ENCODE assay signal across 12 mouse cellular contexts in the genomic region with DNA sequence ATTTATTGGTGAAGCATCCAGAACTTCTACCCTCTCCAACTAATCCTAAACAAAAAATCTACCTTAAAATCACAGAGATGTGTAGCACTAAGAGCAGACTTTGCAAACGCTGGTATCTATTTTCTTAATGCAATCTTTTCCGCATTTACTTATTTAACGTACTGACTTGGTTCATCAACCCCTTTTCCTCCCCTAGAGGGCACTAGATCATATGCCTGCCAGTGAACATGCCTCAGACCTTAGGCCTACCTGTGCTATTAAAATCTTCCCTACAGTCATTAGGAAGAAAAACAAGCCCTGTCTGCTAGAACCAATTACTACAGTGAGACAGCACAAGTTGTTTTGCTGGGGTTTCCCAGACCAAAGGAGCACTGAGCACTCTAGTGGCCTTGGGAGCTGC.
DNase-seq lines count a peak whose midpoint lies in the region; ATAC-seq and TF ChIP-seq lines count a peak whose summit lies in the region.
"Had no signal": no experiment of that assay in that cellular context is flagged by ENCODE, and none has a peak within 500 bp of the region (broad histone marks: within the 10 kb centered on the region; RNA-seq: fewer than 3 reads in every experiment).

No protein-coding gene starts in this region.

- 67% methylated on average over 3 of the region's 3 CpGs for WGBS in intestine, postnatal 0 days
- 71% methylated on average over 3 of the region's 3 CpGs for WGBS in intestine, embryonic 15.5 days

- no peak overlapping the region for H3K27ac ChIP-seq in intestine, postnatal 0 days (ENCODE audit: low read depth, low read length)
- H3K27ac ChIP-seq in intestine, embryonic 15.5 days, result no peak overlapping the region
- H3K27ac ChIP-seq: embryonic facial prominence, embryonic 15.5 days; liver, embryonic 15.5 days had no signal

- ATAC-seq in intestine, postnatal 0 days, result no peak
- no peak for ATAC-seq in intestine, embryonic 15.5 days

- peak; percentile 17 for DNase-seq in cerebellum, adult 9-10 months
- no peak for DNase-seq in cerebellum, adult 11-12 months
- peak; percentile 14 for DNase-seq in lung, postnatal 36 days
- no peak for DNase-seq in lung, postnatal 25 days (ENCODE audit: low spot score)
- DNase-seq in embryo, embryonic 11 days, result peak; percentile 11
- no peak for DNase-seq in spleen, adult 12 weeks (ENCODE audit: low spot score)
- DNase-seq: heart, postnatal 14 days; thymus, postnatal 36 days had no signal

- peak; percentile 59 for TF ChIP-seq CTCF in intestine, postnatal 0 days (IDR thresholded peaks at IDR 0.05; ENCODE audit: low read depth)

- no peaks in the 10 kb centered on the region for H3K36me3 ChIP-seq in intestine, postnatal 0 days (ENCODE audit: control insufficient read depth, insufficient read depth)
- no peaks in the 10 kb centered on the region for H3K36me3 ChIP-seq in intestine, embryonic 15.5 days
- H3K36me3 ChIP-seq: embryonic facial prominence, embryonic 15.5 days; liver, embryonic 15.5 days had no signal

- H3K9ac ChIP-seq in intestine, postnatal 0 days (ENCODE audit: low read depth, low read length), result no peak overlapping the region
- H3K9ac ChIP-seq in intestine, embryonic 15.5 days, result no peak overlapping the region
- H3K9ac ChIP-seq: embryonic facial prominence, embryonic 15.5 days; liver, embryonic 15.5 days had no signal

- H3K4me2 ChIP-seq in intestine, postnatal 0 days (replicated peaks; ENCODE audit: low read depth), result no peak overlapping the region
- H3K4me2 ChIP-seq in intestine, embryonic 15.5 days (replicated peaks), result no peak overlapping the region
- H3K4me2 ChIP-seq: embryonic facial prominence, embryonic 15.5 days; liver, embryonic 15.5 days had no signal

- H3K4me1 ChIP-seq in intestine, postnatal 0 days (replicated peaks; ENCODE audit: control insufficient read depth, insufficient read depth, low read length), result no peaks in the 10 kb centered on the region
- no peaks in the 10 kb centered on the region for H3K4me1 ChIP-seq in intestine, embryonic 15.5 days (replicated peaks)
- H3K4me1 ChIP-seq: embryonic facial prominence, embryonic 15.5 days; liver, embryonic 15.5 days had no signal

- H3K27me3 ChIP-seq in intestine, postnatal 0 days (replicated peaks; ENCODE audit: control insufficient read depth, insufficient read depth, low read length), result no peaks in the 10 kb centered on the region
- H3K27me3 ChIP-seq in intestine, embryonic 15.5 days (replicated peaks), result no peaks in the 10 kb centered on the region
- H3K27me3 ChIP-seq: embryonic facial prominence, embryonic 15.5 days; liver, embryonic 15.5 days had no signal

- H3K9me3 ChIP-seq in intestine, postnatal 0 days (ENCODE audit: control insufficient read depth), result no peaks in the 10 kb centered on the region
- no peaks in the 10 kb centered on the region for H3K9me3 ChIP-seq in intestine, embryonic 15.5 days
- H3K9me3 ChIP-seq: embryonic facial prominence, embryonic 15.5 days; liver, embryonic 15.5 days had no signal

- H3K4me3 ChIP-seq in intestine, postnatal 0 days (ENCODE audit: low read depth, low read length), result no peak overlapping the region
- no peak overlapping the region for H3K4me3 ChIP-seq in intestine, embryonic 15.5 days (replicated peaks)
- H3K4me3 ChIP-seq: embryonic facial prominence, embryonic 15.5 days; liver, embryonic 15.5 days had no signal

Comparison
In these comparisons a context has a peak if more than half of its experiments do, and no peak if none do; other contexts are left out.
1. DNase-seq: peak in cerebellum, adult 9-10 months (single experiment), lung, postnatal 36 days (single experiment) and embryo, embryonic 11 days (single experiment); none in cerebellum, adult 11-12 months (single experiment), lung, postnatal 25 days (single experiment) and spleen, adult 12 weeks (single experiment).